Mouse (Mus musculus) MEL (cell line): Measurements from ENCODE around the gene Fam162b.

Experiments
- BHLHE40 ChIP-seq: IDR thresholded peaks from 2 replicates; pipeline ENCODE4 v1.6.1; 2012; ENCODE audit warnings: low read depth, mild to moderate bottlenecking, inconsistent platforms, low read length, improper control_type of control experiment, borderline replicate concordance
- CTCF ChIP-seq, 3 experiments: IDR thresholded peaks in 2 of 3; conservative IDR thresholded peaks in 1 of 3; 2 replicates each; pipeline ENCODE4 v1.5.1; 2011 to 2012; ENCODE audit warnings: low read length in 3 of 3, low read depth in 2 of 3, mild to moderate bottlenecking in 2 of 3, improper control_type of control experiment in 1 of 3, inconsistent platforms in 1 of 3, mixed read lengths in 1 of 3, moderate library complexity in 1 of 3; ENCODE audit not compliant: control insufficient read depth in 1 of 3, insufficient read depth in 1 of 3, poor library complexity in 1 of 3, severe bottlenecking in 1 of 3
- ELF1 ChIP-seq: IDR thresholded peaks from 2 replicates; pipeline ENCODE4 v1.6.1; 2014; ENCODE audit warnings: low read depth, mild to moderate bottlenecking, inconsistent platforms, low read length, improper control_type of control experiment, moderate library complexity
- EP300 ChIP-seq, 2 experiments: IDR thresholded peaks; 2 replicates each; pipeline ENCODE4 v1.6.1; 2011; ENCODE audit warnings: improper control_type of control experiment in 2 of 2, low read length in 2 of 2, low read depth in 1 of 2, mild to moderate bottlenecking in 1 of 2
- MXI1 ChIP-seq: IDR thresholded peaks from 2 replicates; pipeline ENCODE4 v1.6.1; 2011; ENCODE audit warnings: mild to moderate bottlenecking, low read depth, low read length, improper control_type of control experiment
- POLR2A ChIP-seq, 2 experiments: IDR thresholded peaks; 2 replicates each; pipeline ENCODE4 v1.6.1; 2011 to 2012; ENCODE audit warnings: low read length in 2 of 2, mild to moderate bottlenecking in 2 of 2, control low read depth in 1 of 2, improper control_type of control experiment in 1 of 2, low read depth in 1 of 2, moderate library complexity in 1 of 2; ENCODE audit not compliant: control insufficient read depth in 1 of 2, insufficient read depth in 1 of 2, poor library complexity in 1 of 2
- POLR2AphosphoS2 ChIP-seq: IDR thresholded peaks from 2 replicates; pipeline ENCODE4 v1.6.1; 2011; ENCODE audit warnings: low read length, improper control_type of control experiment
- TAL1 ChIP-seq: IDR thresholded peaks from 2 replicates; pipeline ENCODE4 v1.6.1; 2012; ENCODE audit warnings: mild to moderate bottlenecking, inconsistent platforms, low read length, moderate library complexity, mixed read lengths
- UBTF ChIP-seq: IDR thresholded peaks from 2 replicates; pipeline ENCODE4 v1.6.1; 2012; ENCODE audit warnings: low read depth, mild to moderate bottlenecking, inconsistent platforms, low read length, improper control_type of control experiment, moderate library complexity, borderline replicate concordance; ENCODE audit not compliant: insufficient read depth
- USF2 ChIP-seq, 2 experiments: IDR thresholded peaks; 2 replicates each; pipeline ENCODE4 v1.6.1; 2011 to 2012; ENCODE audit warnings: improper control_type of control experiment in 2 of 2, low read length in 2 of 2, borderline replicate concordance in 1 of 2, inconsistent platforms in 1 of 2, low read depth in 1 of 2, mild to moderate bottlenecking in 1 of 2; ENCODE audit not compliant: insufficient read depth in 1 of 2
- ZC3H11A ChIP-seq: IDR thresholded peaks from 2 replicates; pipeline ENCODE4 v1.6.1; 2012; ENCODE audit warnings: low read depth, mild to moderate bottlenecking, inconsistent platforms, low read length, improper control_type of control experiment
- ZKSCAN1 ChIP-seq: IDR thresholded peaks from 2 replicates; pipeline ENCODE4 v1.6.1; 2012; ENCODE audit warnings: low read depth, mild to moderate bottlenecking, inconsistent platforms, low read length, improper control_type of control experiment, moderate library complexity
- ZMIZ1 ChIP-seq: IDR thresholded peaks from 2 replicates; pipeline ENCODE4 v1.6.1; 2012; ENCODE audit warnings: low read depth, mild to moderate bottlenecking, inconsistent platforms, low read length, improper control_type of control experiment, moderate library complexity

- no peak for TF ChIP-seq UBTF
- no peak for TF ChIP-seq POLR2A (IDR thresholded peaks at IDR 0.05; ENCODE audit: control insufficient read depth in 1 of 2, insufficient read depth in 1 of 2, low read depth in 1 of 2, low read length in 2 of 2, poor library complexity in 1 of 2)
- TF ChIP-seq CTCF (IDR thresholded peaks at IDR 0.05 in 2 of 3, conservative IDR thresholded peaks at IDR 0.05 in 1 of 3; ENCODE audit: control insufficient read depth in 1 of 3, insufficient read depth in 1 of 3, low read depth in 2 of 3, low read length in 3 of 3, poor library complexity in 1 of 3, severe bottlenecking in 1 of 3), result no peak
- no peak for TF ChIP-seq EP300 (IDR thresholded peaks at IDR 0.05; ENCODE audit: low read depth in 1 of 2, low read length in 2 of 2)
- no peak for TF ChIP-seq BHLHE40
- TF ChIP-seq POLR2AphosphoS2, result no peak
- TF ChIP-seq TAL1, result no peak
- TF ChIP-seq ZMIZ1, result no peak
- no peak for TF ChIP-seq USF2 (IDR thresholded peaks at IDR 0.05; ENCODE audit: borderline replicate concordance in 1 of 2, insufficient read depth in 1 of 2, low read depth in 1 of 2, low read length in 2 of 2)
- TF ChIP-seq ZC3H11A, result no peak
- no peak for TF ChIP-seq MXI1
- TF ChIP-seq ELF1, result no peak
- TF ChIP-seq ZKSCAN1, result no peak
Measured at GRCm38 (mm10) chr10:51591574-51591973, 1.3 kb upstream of the Fam162b start.
